8 mouse cellular contexts compared by ENCODE assay signal in genomic region chr1:87155531-87156198, GRCm38 (mm10). TPM values are rescaled to one million over a fixed set of nuclear protein-coding genes. Genes with fewer than 3 reads are reported as not detected.
DNase-seq lines count a peak whose midpoint lies in the region; ATAC-seq and TF ChIP-seq lines count a peak whose summit lies in the region.

No protein-coding gene starts in this region.

- TF ChIP-seq POLR2A in limb, embryonic 14.5 days (IDR thresholded peaks at IDR 0.05; ENCODE audit: borderline replicate concordance, extremely low read depth, insufficient read depth, insufficient read length), result no peak

- H3K9me3 ChIP-seq in heart, embryonic 11.5 days (replicated peaks; ENCODE audit: control insufficient read depth, low read length), result no peaks in the 10 kb centered on the region
- H3K9me3 ChIP-seq in limb, embryonic 14.5 days (ENCODE audit: control insufficient read depth, low read length), result no peaks in the 10 kb centered on the region

- no peak for DNase-seq in heart, postnatal 36 days
- DNase-seq in thymus, postnatal 4 days, result peak; percentile 27
- DNase-seq in thymus, postnatal 14 days, result no peak
- no peak for DNase-seq in limb, embryonic 14.5 days (ENCODE audit: low spot score)
- no peak for DNase-seq in urinary bladder, postnatal 36 days (ENCODE audit: low spot score in 2 of 2)
- no peak for DNase-seq in spleen, postnatal 10 days (ENCODE audit: low spot score in 2 of 2)
- no peak for DNase-seq in layer of hippocampus, adult 8-10 months (ENCODE audit: low spot score in 2 of 2)

- H3K4me3 ChIP-seq in heart, embryonic 11.5 days (ENCODE audit: low read depth, low read length), result peak overlapping the region; percentile 41
- peak overlapping the region; percentile 40 for H3K4me3 ChIP-seq in limb, embryonic 14.5 days (replicated peaks; ENCODE audit: low read length)

- peak overlapping the region; percentile 75 for H3K4me2 ChIP-seq in heart, embryonic 11.5 days
- peak overlapping the region; percentile 63 for H3K4me2 ChIP-seq in limb, embryonic 14.5 days (replicated peaks; ENCODE audit: low read depth, low read length, severe bottlenecking)

- no peak overlapping the region for H3K27ac ChIP-seq in heart, embryonic 11.5 days (ENCODE audit: low read depth, low read length)
- no peak overlapping the region for H3K27ac ChIP-seq in limb, embryonic 14.5 days (replicated peaks; ENCODE audit: low read depth, low read length)

- 1% methylated on average over 48 of the region's 56 CpGs for WGBS in heart, embryonic 11.5 days (ENCODE audit: insufficient replicate concordance)
- 1% methylated on average over 33 of the region's 56 CpGs for WGBS in limb, embryonic 14.5 days

- intact Hi-C loops in heart, postnatal 36 days (cut with DNase I), result no loop called here

- ATAC-seq in heart, embryonic 11.5 days (replicated peaks; ENCODE audit: insufficient number of reproducible peaks, low FRiP score, low TSS enrichment), result no peak
- ATAC-seq in limb, embryonic 14.5 days (ENCODE audit: low FRiP score, low read depth), result peak; percentile 48

- H3K36me3 ChIP-seq in heart, embryonic 11.5 days (ENCODE audit: control insufficient read depth, insufficient read depth, low read length), result no peaks in the 10 kb centered on the region
- no peaks in the 10 kb centered on the region for H3K36me3 ChIP-seq in limb, embryonic 14.5 days (ENCODE audit: control insufficient read depth, insufficient read depth, low read length)

- H3K27me3 ChIP-seq in heart, embryonic 11.5 days (ENCODE audit: control insufficient read depth, insufficient read depth, low read length), result peaks cover 97% of the 10 kb centered on the region
- H3K27me3 ChIP-seq in limb, embryonic 14.5 days (ENCODE audit: control insufficient read depth, insufficient read depth, low read length), result peaks cover 85% of the 10 kb centered on the region

- H3K4me1 ChIP-seq in heart, embryonic 11.5 days (ENCODE audit: control insufficient read depth, insufficient read depth, low read length), result peaks cover 13% of the 10 kb centered on the region
- H3K4me1 ChIP-seq in limb, embryonic 14.5 days (ENCODE audit: control insufficient read depth, insufficient read depth, low read length), result peaks cover 10% of the 10 kb centered on the region; the same call in 1 of the 2 replicates

- 0 out of 2 replicates have a peak overlapping the region, but pooled peaks have one; percentile 22 for H3K9ac ChIP-seq in heart, embryonic 11.5 days (ENCODE audit: low read depth, low read length)
- no peak overlapping the region for H3K9ac ChIP-seq in limb, embryonic 14.5 days (ENCODE audit: low read depth, low read length, severe bottlenecking)

RNA-seq across cellular contexts. Expression of gene Ecel1, which starts 0.7 kb away (rescaled TPM):
- polyA plus RNA-seq in heart, embryonic 11.5 days (2014; fragmentation: Nextera tagmentation; extraction: Ambion mirVana), result not detected in 2 replicates
- not detected for total RNA-seq in heart, postnatal 36 days (2021)
- 1.4 and 2.0 TPM in 2 replicates for polyA plus RNA-seq in limb, embryonic 14.5 days (2012; rRNA removed)
- 0.61 and 1.0 TPM in 2 replicates for polyA plus RNA-seq in limb, embryonic 14.5 days (2014; fragmentation: Nextera tagmentation; extraction: Ambion mirVana)
- total RNA-seq in layer of hippocampus, adult 8-10 months (2022), result 1 to 10 TPM; 2.3 to 5.3 (median 3.7) TPM

RNA-seq across cellular contexts. Expression of gene Prss56, which starts 27.4 kb away (rescaled TPM):
- polyA plus RNA-seq in heart, embryonic 11.5 days (2014; fragmentation: Nextera tagmentation; extraction: Ambion mirVana), result not detected in 2 replicates
- total RNA-seq in heart, postnatal 36 days (2021), result not detected
- polyA plus RNA-seq in limb, embryonic 14.5 days (2012; rRNA removed), result 0.17 and 0.18 TPM in 2 replicates
- polyA plus RNA-seq in limb, embryonic 14.5 days (2014; fragmentation: Nextera tagmentation; extraction: Ambion mirVana), result 0.22 TPM in 1 of 2 replicates, not detected in the other
- under 1 TPM in 1 of 4 experiments, not detected in 3; 0.14 TPM for total RNA-seq in layer of hippocampus, adult 8-10 months (2022)

RNA-seq across cellular contexts. Expression of gene Akp3, which starts 30.9 kb away (rescaled TPM):
- not detected in 2 replicates for polyA plus RNA-seq in heart, embryonic 11.5 days (2014; fragmentation: Nextera tagmentation; extraction: Ambion mirVana)
- total RNA-seq in heart, postnatal 36 days (2021), result not detected
- 0.04 and 0.11 TPM in 2 replicates for polyA plus RNA-seq in limb, embryonic 14.5 days (2012; rRNA removed)
- polyA plus RNA-seq in limb, embryonic 14.5 days (2014; fragmentation: Nextera tagmentation; extraction: Ambion mirVana), result not detected in 2 replicates
- not detected for total RNA-seq in layer of hippocampus, adult 8-10 months (2022)

RNA-seq across cellular contexts. Expression of gene Chrnd, which starts 34.7 kb away (rescaled TPM):
- not detected in 2 replicates for polyA plus RNA-seq in heart, embryonic 11.5 days (2014; fragmentation: Nextera tagmentation; extraction: Ambion mirVana)
- not detected for total RNA-seq in heart, postnatal 36 days (2021)
- polyA plus RNA-seq in limb, embryonic 14.5 days (2012; rRNA removed), result 12.4 and 13.2 TPM in 2 replicates
- 3.6 and 6.2 TPM in 2 replicates for polyA plus RNA-seq in limb, embryonic 14.5 days (2014; fragmentation: Nextera tagmentation; extraction: Ambion mirVana)
- total RNA-seq in layer of hippocampus, adult 8-10 months (2022), result not detected

RNA-seq across cellular contexts. Expression of gene Chrng, which starts 48.8 kb away (rescaled TPM):
- 0.93 and 1.5 TPM in 2 replicates for polyA plus RNA-seq in heart, embryonic 11.5 days (2014; fragmentation: Nextera tagmentation; extraction: Ambion mirVana)
- total RNA-seq in heart, postnatal 36 days (2021), result not detected
- polyA plus RNA-seq in limb, embryonic 14.5 days (2012; rRNA removed), result 44.7 and 50.8 TPM in 2 replicates
- 18.2 and 29.3 TPM in 2 replicates for polyA plus RNA-seq in limb, embryonic 14.5 days (2014; fragmentation: Nextera tagmentation; extraction: Ambion mirVana)
- not detected for total RNA-seq in layer of hippocampus, adult 8-10 months (2022)
